Mouse (Mus musculus) kidney, adult 9 months (tissue): Measurements from ENCODE around the gene Slfn2.
A peak's percentile ranks its signal among the peaks of the same experiment; 100 is the strongest.

Experiments used
- DNase-seq: peaks from one replicate; pipeline ENCODE4 v3.0.0; 2022

Gene Slfn2

GRCm38 (mm10) chr11:83077714-83078422 lies 13.0 kb downstream of the Slfn2 start:
- DNase-seq, result peak; percentile 84

DNA sequence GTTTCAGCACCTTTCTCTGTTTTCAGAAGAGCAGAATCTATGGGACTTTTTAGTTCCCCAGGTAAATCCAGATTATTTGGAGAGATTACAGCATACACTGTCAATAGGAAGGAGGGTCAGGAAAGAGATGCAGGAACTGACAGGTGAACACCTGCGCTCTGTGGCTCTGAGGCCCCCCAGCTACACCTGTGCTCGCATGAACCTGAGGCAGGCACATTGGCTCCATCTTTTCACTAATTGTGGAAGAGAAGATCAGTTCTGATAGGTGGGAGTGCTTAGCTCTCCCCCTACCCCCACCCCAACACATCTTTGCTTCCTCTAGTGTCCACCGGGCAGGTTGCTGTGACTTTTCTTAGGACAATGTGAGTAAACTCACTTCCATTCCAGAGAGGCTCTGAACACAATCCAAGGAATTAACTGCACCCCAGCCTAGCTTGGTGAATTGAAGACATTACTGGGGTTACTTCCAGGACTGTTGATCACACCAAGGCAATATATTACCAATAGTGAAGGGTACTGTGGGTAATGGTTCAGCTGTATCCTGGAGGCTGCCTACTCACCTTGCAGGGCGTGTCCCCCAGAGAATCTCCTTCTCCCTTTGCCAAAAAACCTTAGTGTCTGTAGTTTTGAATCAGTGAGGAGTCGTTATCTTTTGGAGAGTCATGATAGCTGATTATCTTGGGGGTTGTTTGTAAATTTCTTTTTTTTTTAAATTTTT lies 13.7 kb downstream of the Slfn2 start:
- no peak for DNase-seq

GRCm38 (mm10) chr11:83079487-83080199 lies 14.7 kb downstream of the Slfn2 start:
- DNase-seq, result peak; percentile 14

GRCm38 (mm10) chr11:83082741-83083473 lies 18.0 kb downstream of the Slfn2 start:
- no peak for DNase-seq

DNA sequence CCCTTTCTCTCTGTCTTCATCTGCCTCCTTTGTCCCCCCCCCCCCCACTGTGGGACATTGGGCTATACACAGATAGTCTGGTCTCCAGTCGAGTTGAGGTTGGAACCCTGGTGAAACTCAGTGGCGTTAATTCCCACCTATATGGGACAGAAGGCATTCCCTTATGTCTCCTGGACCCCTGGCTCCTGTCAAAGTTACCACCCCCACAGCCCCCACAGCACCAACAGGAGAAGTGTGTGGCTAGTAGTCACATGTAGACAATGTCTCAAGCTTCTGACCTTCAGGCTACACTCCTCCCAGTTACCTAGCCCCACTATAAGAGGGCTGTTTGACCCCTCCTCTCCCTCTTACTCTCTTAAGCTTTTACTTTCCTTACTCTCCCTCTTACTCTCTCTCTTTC lies 19.2 kb downstream of the Slfn2 start:
- no peak for DNase-seq

DNA sequence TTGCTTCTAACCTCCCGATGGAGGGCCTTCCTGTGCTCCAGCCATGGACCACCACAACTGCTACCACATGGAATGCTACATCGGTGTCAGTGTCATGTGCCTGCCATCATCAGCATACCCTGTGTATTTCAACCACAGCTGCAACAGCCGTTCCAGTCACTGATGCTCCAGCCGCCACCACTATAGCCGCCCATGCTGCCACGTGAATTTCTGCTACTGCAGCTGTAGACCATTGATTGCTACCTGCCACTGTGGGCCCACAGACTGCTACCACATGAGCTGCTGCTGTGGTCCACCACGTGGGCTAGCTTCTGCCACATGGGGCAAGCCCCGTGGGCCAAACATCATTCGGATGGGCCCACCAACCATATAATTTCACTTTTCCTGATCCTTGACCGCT lies 19.8 kb downstream of the Slfn2 start:
- no peak for DNase-seq

GRCm38 (mm10) chr11:83115138-83115537 lies 50.2 kb downstream of the Slfn2 start:
- peak; percentile 50 for DNase-seq

DNA sequence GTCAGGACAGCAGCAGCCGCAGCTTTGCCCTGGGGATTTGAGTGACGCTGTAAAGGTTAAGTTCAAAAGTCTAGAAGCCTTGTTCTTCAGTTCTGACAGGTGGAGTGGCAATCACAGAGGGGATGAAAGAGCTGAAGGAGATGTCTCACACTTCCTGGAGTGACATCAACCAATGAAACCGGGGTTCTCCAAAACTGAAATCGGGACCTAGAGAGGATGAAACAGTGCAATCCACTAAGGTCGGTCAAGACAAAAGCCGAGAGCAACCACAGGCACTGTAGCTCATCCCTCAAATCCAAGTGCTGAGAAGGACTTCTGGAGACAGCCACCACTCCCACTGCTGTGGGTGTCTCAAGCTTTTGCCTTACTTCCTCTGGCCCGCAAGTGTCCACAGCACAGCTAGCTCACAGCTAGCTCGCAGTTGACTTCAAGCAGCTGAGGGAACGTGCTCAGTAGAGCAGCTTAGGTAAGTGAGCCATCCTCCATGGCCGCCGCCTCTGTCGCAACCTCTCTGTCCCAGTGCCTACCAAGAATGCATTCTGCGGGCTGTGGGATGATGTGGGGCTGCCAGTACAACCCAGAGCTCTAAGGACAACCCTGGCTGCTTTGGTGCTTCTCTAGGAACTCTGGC lies 51.8 kb downstream of the Slfn2 start, which contains the start of gene Slfn1:
TSS of gene Slfn1 (plus strand) at position 253 of the 631 bp plus-strand sequence.
- no peak for DNase-seq

DNA sequence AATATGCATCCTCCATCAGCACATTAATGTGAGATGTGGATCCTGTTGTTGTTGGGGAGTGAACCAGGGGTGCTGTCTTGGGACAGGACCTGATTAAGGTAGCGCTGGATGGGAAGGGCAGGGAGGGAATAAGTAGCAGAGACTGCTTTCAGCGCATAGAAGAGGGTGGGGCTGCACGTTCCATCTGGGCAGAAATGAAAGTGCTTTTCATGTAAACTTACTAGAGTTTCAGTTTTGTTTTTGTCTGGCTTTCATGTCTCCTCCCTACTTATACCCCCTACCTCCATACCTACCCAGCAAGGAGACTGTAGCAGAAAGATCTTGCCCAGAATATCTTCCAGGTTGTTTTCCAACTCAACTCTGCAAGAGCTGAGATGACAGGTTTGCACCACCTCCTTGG lies 53.1 kb downstream of the Slfn2 start:
- DNase-seq, result peak; percentile 6
